Mouse (Mus musculus) left cerebral cortex, adult 6 months (tissue): Measurements from ENCODE around the gene Trpc4. TPM values are rescaled to one million over a fixed set of nuclear protein-coding genes. Genes with fewer than 3 reads are reported as not detected.

Experiments used
- long read RNA-seq, 2 experiments: library from polyadenylated mRNA; unstranded; transcript quantifications; one replicate each; pipeline ENCODE4 v2.0.0; 2019 to 2020
- polyA plus RNA-seq: library from polyadenylated mRNA; unstranded; fragments of <200 nt; fragmentation: Nextera tagmentation; gene quantifications from 2 replicates; pipeline ENCODE4 v1.2.3, GENCODE M21; 2021

Gene Trpc4
- polyA plus RNA-seq = 3.6 and 3.9 TPM in 2 replicates
- long read RNA-seq, experiment 1, partial matches to known transcripts = 3 of 18 reads
- long read RNA-seq, experiment 1, other reads (novel, unspliced or antisense) = 10 of 18 reads
- long read RNA-seq, experiment 2, partial matches to known transcripts = 4 of 6 reads
- long read RNA-seq, experiment 2, other reads (novel, unspliced or antisense) = 1 of 6 reads

DNA sequence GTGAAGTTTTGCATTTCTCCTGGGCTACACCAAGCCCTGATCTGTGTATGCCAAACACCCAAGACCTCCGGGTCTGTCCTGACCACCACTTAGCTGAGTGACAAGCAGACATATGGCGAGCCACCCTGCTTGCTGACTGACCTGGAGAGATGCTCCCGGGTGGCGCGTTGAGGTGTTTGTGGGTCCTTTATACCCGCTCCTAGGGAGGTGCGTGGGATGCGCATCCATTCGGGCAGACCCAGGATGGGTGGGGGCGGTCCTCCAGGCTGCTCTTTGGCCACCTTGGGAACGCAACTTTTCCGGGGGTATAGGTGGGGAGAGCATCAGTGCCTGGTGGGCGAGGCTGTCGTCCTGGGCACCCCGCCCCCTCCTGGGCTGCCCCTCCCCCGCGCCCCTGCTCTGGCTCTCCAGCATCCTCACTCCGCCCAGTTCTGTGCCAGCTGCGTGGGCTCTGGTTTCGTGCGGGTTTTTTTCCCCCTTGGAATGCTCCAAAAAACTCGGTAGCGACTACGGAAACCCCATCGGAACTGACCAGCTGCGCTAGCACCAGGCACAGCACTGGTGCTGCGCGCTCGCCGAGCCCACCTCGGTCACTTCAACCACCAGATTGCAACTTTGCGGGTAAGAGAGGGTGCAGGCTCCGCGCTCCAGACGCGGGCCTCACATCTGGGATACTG, at the start of gene Trpc4:
Trpc4 (plus strand) TSS at position 397 of the 677 bp plus-strand sequence.

DNA sequence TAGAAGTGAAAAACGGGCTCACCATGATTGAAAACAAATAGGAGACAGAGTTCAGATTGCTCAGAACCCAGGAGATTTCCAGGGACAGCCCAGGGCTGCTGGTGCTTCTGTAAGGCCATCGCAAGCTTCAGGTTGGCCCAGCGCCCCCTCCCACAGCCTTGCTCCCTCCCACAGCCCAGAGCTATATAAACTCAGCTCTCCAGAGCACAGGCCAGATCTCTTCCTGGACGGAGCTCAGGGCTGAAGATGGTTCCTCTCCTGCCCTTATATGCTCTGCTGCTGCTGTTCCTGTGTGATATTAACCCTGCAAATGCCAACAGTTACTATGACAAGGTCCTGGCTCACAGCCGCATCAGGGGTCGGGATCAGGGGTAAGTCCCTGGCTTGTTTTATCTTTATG, 205.1 kb downstream of the Trpc4 start, which contains the start of gene Postn:
Postn (plus strand) TSS at position 213 of the 400 bp plus-strand sequence.

Other genes with a start within 250 kb of the Trpc4 start
- 0.15 and 0.31 TPM in 2 replicates for gene Postn, start 205.1 kb downstream of the Trpc4 start, polyA plus RNA-seq